In the genomic region with DNA sequence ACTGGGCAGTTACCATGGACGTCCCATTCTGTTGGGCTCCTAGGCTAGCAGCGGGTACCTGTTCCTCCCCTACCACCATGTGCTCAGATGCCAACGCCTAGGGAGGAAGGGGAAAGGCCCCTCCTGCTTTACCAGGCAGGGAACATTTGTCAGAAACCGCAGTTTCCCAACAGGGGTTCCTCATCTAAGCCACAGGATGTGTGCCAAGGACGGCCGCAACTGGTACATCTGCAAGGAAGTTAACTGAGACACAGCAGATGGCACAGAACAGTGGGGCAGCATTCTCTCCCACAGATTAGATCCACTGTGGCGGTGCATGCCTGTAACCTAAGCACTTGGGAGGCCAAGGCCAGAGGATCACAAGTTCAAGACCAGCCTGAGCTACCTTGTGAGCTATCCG, we compare ENCODE assay signal across 26 mouse cellular contexts. TPM values are rescaled to one million over a fixed set of nuclear protein-coding genes. Genes with fewer than 3 reads are reported as not detected.
DNase-seq lines count a peak whose midpoint lies in the region; ATAC-seq and TF ChIP-seq lines count a peak whose summit lies in the region.
"Had no signal": no experiment of that assay in that cellular context is flagged by ENCODE, and none has a peak within 500 bp of the region (broad histone marks: within the 10 kb centered on the region; RNA-seq: fewer than 3 reads in every experiment).

No protein-coding gene starts in this region.

- 29% methylated on average over 8 of the region's 8 CpGs for WGBS in bone marrow, adult 2 months

- peak overlapping the region; percentile 4 for H3K4me3 ChIP-seq in bone marrow, adult 2 months (replicated peaks; ENCODE audit: control insufficient read depth, low read depth, low read length)
- H3K4me3 ChIP-seq: forebrain, embryonic 12.5 days; heart, adult 2 months; liver, embryonic 13.5 days; megakaryocyte, embryonic 14.5 days; midbrain, embryonic 15.5 days had no signal

- no peak for TF ChIP-seq CTCF in bone marrow, adult 2 months (IDR thresholded peaks at IDR 0.05; ENCODE audit: control insufficient read depth, insufficient read depth, low read length)

- peaks cover 10% of the 10 kb centered on the region for H3K4me1 ChIP-seq in bone marrow, adult 2 months (ENCODE audit: control insufficient read depth, insufficient read depth, low read length)
- H3K4me1 ChIP-seq: forebrain, embryonic 12.5 days; midbrain, embryonic 15.5 days had no signal

- peak; percentile 69 for DNase-seq in layer of hippocampus, adult 9-11 months
- DNase-seq in layer of hippocampus, postnatal 36 days: no peak
- no peak for DNase-seq in thymus, postnatal 14 days
- DNase-seq in c-Kit-positive CD71-positive TER-119-positive erythroid progenitor cells, embryonic 14.5 days (ENCODE audit: low spot score): no peak
- DNase-seq: adrenal gland, adult 2 months; cerebellum, adult 11-12 months; cerebellum, postnatal 25 days; heart, postnatal 4 days; kidney, adult 18-20 months; kidney, postnatal 10 days; liver, embryonic 13.5 days; retina, postnatal 1 day; right cerebral cortex, postnatal 4 days had no signal

- peak; percentile 91 for ATAC-seq in granulocyte monocyte progenitor cell, adult 5-6 weeks (replicated peaks; ENCODE audit: poor library complexity, severe bottlenecking)
- peak; percentile 92 for ATAC-seq in megakaryocyte, adult 5-6 weeks (ENCODE audit: poor library complexity, severe bottlenecking)
- ATAC-seq in CD4-positive, CD25-positive, alpha-beta regulatory T cell, adult 4 months: no peak
- ATAC-seq: midbrain, embryonic 15.5 days had no signal

- peak overlapping the region; percentile 72; the same call in 1 of the 2 replicates for H3K27ac ChIP-seq in bone marrow, adult 2 months (ENCODE audit: control insufficient read depth, insufficient read depth, low read depth, low read length, poor library complexity)
- H3K27ac ChIP-seq: forebrain, embryonic 12.5 days; heart, adult 2 months; midbrain, embryonic 15.5 days had no signal

- TF ChIP-seq POLR2A in bone marrow, adult 2 months (IDR thresholded peaks at IDR 0.05; ENCODE audit: borderline replicate concordance, control insufficient read depth, low read depth, low read length): no peak

RNA-seq across cellular contexts. Expression of a gene that starts 15.5 kb away (rescaled TPM):
- total RNA-seq in layer of hippocampus, postnatal 36 days (2021): 100 to 1,000 TPM; 784 to 785 TPM
- polyA plus RNA-seq in bone marrow, adult 2 months (2011; ENCODE audit: insufficient read depth, insufficient read length, low replicate concordance, missing spikeins): 155 and 306 TPM in 2 replicates
- total RNA-seq in granulocyte monocyte progenitor cell, adult 5-6 weeks (2014; fragmentation: Nextera tagmentation): 653 and 773 TPM in 2 replicates
- total RNA-seq in granulocyte monocyte progenitor cell, adult 5-6 weeks (2017): 606 and 815 TPM in 2 replicates
- 345 and 348 TPM in 2 replicates for total RNA-seq in megakaryocyte, adult 5-6 weeks (2015)
- 393 and 429 TPM in 2 replicates for total RNA-seq in megakaryocyte, adult 5-6 weeks (2017)
- 100 to 1,000 TPM; 458 to 463 TPM for polyA plus RNA-seq in CD4-positive, CD25-positive, alpha-beta regulatory T cell, adult 4 months (2017; shearing (Covaris generic))

RNA-seq across cellular contexts. Expression of a gene that starts 18.2 kb away (rescaled TPM):
- 10 to 100 TPM; 21.1 to 25.1 TPM for total RNA-seq in layer of hippocampus, postnatal 36 days (2021)
- polyA plus RNA-seq in bone marrow, adult 2 months (2011; ENCODE audit: insufficient read depth, insufficient read length, low replicate concordance, missing spikeins): 7.5 and 17.9 TPM in 2 replicates
- total RNA-seq in granulocyte monocyte progenitor cell, adult 5-6 weeks (2014; fragmentation: Nextera tagmentation): 32.8 and 40.4 TPM in 2 replicates
- total RNA-seq in granulocyte monocyte progenitor cell, adult 5-6 weeks (2017): 18.3 and 39.8 TPM in 2 replicates
- 26.1 and 30.6 TPM in 2 replicates for total RNA-seq in megakaryocyte, adult 5-6 weeks (2015)
- total RNA-seq in megakaryocyte, adult 5-6 weeks (2017): 33.9 and 37.0 TPM in 2 replicates
- polyA plus RNA-seq in CD4-positive, CD25-positive, alpha-beta regulatory T cell, adult 4 months (2017; shearing (Covaris generic)): 10 to 100 TPM; 27.0 to 30.8 TPM

RNA-seq across cellular contexts. Expression of a gene that starts 36.2 kb away (rescaled TPM):
- not detected for total RNA-seq in layer of hippocampus, postnatal 36 days (2021)
- not detected in 2 replicates for polyA plus RNA-seq in bone marrow, adult 2 months (2011; ENCODE audit: insufficient read depth, insufficient read length, low replicate concordance, missing spikeins)
- not detected in 2 replicates for total RNA-seq in granulocyte monocyte progenitor cell, adult 5-6 weeks (2014; fragmentation: Nextera tagmentation)
- not detected in 2 replicates for total RNA-seq in granulocyte monocyte progenitor cell, adult 5-6 weeks (2017)
- not detected in 2 replicates for total RNA-seq in megakaryocyte, adult 5-6 weeks (2015)
- total RNA-seq in megakaryocyte, adult 5-6 weeks (2017): not detected in 2 replicates
- polyA plus RNA-seq in CD4-positive, CD25-positive, alpha-beta regulatory T cell, adult 4 months (2017; shearing (Covaris generic)): 1 to 10 TPM in 1 of 2 experiments, not detected in 1; 1.6 TPM
- total RNA-seq: adrenal gland, adult 2 months; gastrocnemius, adult 8-10 months; heart, adult 2 months; heart, postnatal 4 days; layer of hippocampus, postnatal 10 days had no signal
- polyA plus RNA-seq: adrenal gland, adult 2 months; forebrain, embryonic 12.5 days; heart, adult 2 months; limb, embryonic 11.5 days; liver, embryonic 13.5 days; midbrain, embryonic 15.5 days; stomach, embryonic 16.5 days; thymus, postnatal 0 days had no signal

RNA-seq across cellular contexts. Expression of a gene that starts 45.2 kb away (rescaled TPM):
- total RNA-seq in layer of hippocampus, postnatal 36 days (2021): 10 to 100 TPM; 88.9 to 90.0 TPM
- 50.3 and 72.5 TPM in 2 replicates for polyA plus RNA-seq in bone marrow, adult 2 months (2011; ENCODE audit: insufficient read depth, insufficient read length, low replicate concordance, missing spikeins)
- total RNA-seq in granulocyte monocyte progenitor cell, adult 5-6 weeks (2014; fragmentation: Nextera tagmentation): 150 and 160 TPM in 2 replicates
- 207 and 213 TPM in 2 replicates for total RNA-seq in granulocyte monocyte progenitor cell, adult 5-6 weeks (2017)
- 111 and 115 TPM in 2 replicates for total RNA-seq in megakaryocyte, adult 5-6 weeks (2015)
- total RNA-seq in megakaryocyte, adult 5-6 weeks (2017): 121 and 126 TPM in 2 replicates
- 10 to 100 TPM; 79.0 to 92.8 TPM for polyA plus RNA-seq in CD4-positive, CD25-positive, alpha-beta regulatory T cell, adult 4 months (2017; shearing (Covaris generic))
